Mouse (Mus musculus) ES-Bruce4 (cell line): Measurements from ENCODE around the gene Olfr649. TPM values are rescaled to one million over a fixed set of nuclear protein-coding genes. Genes with fewer than 3 reads are reported as not detected.

Source experiments
- H3K27ac ChIP-seq: 2 replicates; pipeline ENCODE4 v1.5.1; 2012; ENCODE audit warnings: low read length, inconsistent platforms; ENCODE audit not compliant: insufficient read depth
- H3K27me3 ChIP-seq: 2 replicates; pipeline ENCODE4 v1.6.1; 2012; ENCODE audit warnings: mild to moderate bottlenecking, low read length, inconsistent platforms; ENCODE audit not compliant: control insufficient read depth, poor library complexity, insufficient read depth, severe bottlenecking
- H3K36me3 ChIP-seq: 2 replicates; pipeline ENCODE4 v1.6.1; 2012; ENCODE audit warnings: inconsistent platforms, mild to moderate bottlenecking, low read length, moderate library complexity; ENCODE audit not compliant: control insufficient read depth, poor library complexity, insufficient read depth, severe bottlenecking
- H3K4me1 ChIP-seq: one replicate; pipeline ENCODE4 v1.8.1; 2011; ENCODE audit warnings: low read length; ENCODE audit not compliant: control insufficient read depth, insufficient read depth
- H3K4me3 ChIP-seq: 2 replicates; pipeline ENCODE4 v1.5.1; 2011; ENCODE audit warnings: low read depth, mild to moderate bottlenecking, low read length
- H3K9ac ChIP-seq: 2 replicates; pipeline ENCODE4 v1.6.1; 2012; ENCODE audit warnings: low read depth, mild to moderate bottlenecking, inconsistent platforms; ENCODE audit not compliant: poor library complexity, severe bottlenecking
- H3K9me3 ChIP-seq: replicated peaks from 2 replicates; pipeline ENCODE4 v1.6.1; 2012; ENCODE audit warnings: mild to moderate bottlenecking, low read length, inconsistent platforms; ENCODE audit not compliant: control insufficient read depth, poor library complexity, insufficient read depth, severe bottlenecking
- CTCF ChIP-seq: IDR thresholded peaks from one replicate; pipeline ENCODE4 v1.8.1; 2011; ENCODE audit warnings: low read depth, low read length
- EP300 ChIP-seq: IDR thresholded peaks from 2 replicates; pipeline ENCODE4 v1.6.1; 2011; ENCODE audit warnings: low read depth, low read length; ENCODE audit not compliant: insufficient read depth
- POLR2A ChIP-seq: IDR thresholded peaks from one replicate; pipeline ENCODE4 v1.8.1; 2011; ENCODE audit warnings: low read length; ENCODE audit not compliant: insufficient read depth
- polyA plus RNA-seq: library from polyadenylated mRNA; stranded (reverse); fragments of >200 nt; gene quantifications from 2 replicates; pipeline ENCODE4 v1.2.4, GENCODE M21; 2011; ENCODE audit warnings: low read depth; ENCODE audit not compliant: missing spikeins, insufficient read depth, insufficient read length

Gene Olfr649
- polyA plus RNA-seq, 1 experiment = not detected

- Histone ChIP-seq H3K4me1 (no peaks in the 10 kb centered on the region), H3K4me3 (no peak within 1 kb of the TSS), H3K36me3 (no peaks in the 10 kb centered on the region), H3K9ac (no peak within 1 kb of the TSS), H3K27ac (no peak within 1 kb of the TSS), H3K27me3 (no peaks in the 10 kb centered on the region), H3K9me3 (no peaks in the 10 kb centered on the region; the same call in 1 of the 2 replicates)
- TF ChIP-seq EP300 = no peak
- TF ChIP-seq POLR2A = no peak
- TF ChIP-seq CTCF = no peak
Observed at GRCm38 (mm10) chr7:104183292-104183691, 12.5 kb downstream of the Olfr649 start, which contains the start of gene Olfr648. Olfr648 (minus strand) TSS chr7:104183392.

DNA sequence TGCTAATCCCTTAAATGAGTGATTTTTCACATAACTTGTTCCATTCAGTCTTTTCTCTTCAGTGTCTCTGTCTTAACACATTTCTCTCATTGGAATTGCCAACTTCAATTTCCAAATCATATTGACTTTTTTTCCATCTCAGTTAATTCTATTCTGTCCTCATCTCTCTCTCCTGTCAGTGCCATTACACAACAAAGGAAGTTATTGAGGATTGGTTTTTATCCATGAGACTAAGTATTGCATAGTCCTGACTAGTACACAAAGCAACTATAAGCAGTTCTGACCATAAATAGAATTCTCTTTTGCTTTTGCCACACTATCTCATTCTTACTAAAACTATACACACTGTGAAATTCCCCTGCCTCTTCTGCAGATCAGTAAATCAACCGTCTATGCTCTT lies 16.7 kb downstream of the Olfr649 start:
- TF ChIP-seq CTCF (no peak), POLR2A (no peak), EP300 (no peak)

GRCm38 (mm10) chr7:104178422-104179054 lies 17.2 kb downstream of the Olfr649 start:
- no peaks in the 10 kb centered on the region; the same call in 1 of the 2 replicates for H3K9me3 ChIP-seq
- no peak overlapping the region for H3K27ac ChIP-seq
- H3K27me3 ChIP-seq = no peaks in the 10 kb centered on the region
- no peak for TF ChIP-seq EP300
- no peak for TF ChIP-seq CTCF
- TF ChIP-seq POLR2A = no peak
- no peaks in the 10 kb centered on the region for H3K4me1 ChIP-seq
- H3K36me3 ChIP-seq = no peaks in the 10 kb centered on the region
- H3K4me3 ChIP-seq = no peak overlapping the region
- no peak overlapping the region for H3K9ac ChIP-seq

More for the DNA sequence above, 16.7 kb downstream of the Olfr649 start:
- H3K36me3 ChIP-seq = no peaks in the 10 kb centered on the region
- H3K27ac ChIP-seq = no peak overlapping the region
- no peaks in the 10 kb centered on the region; the same call in 1 of the 2 replicates for H3K9me3 ChIP-seq
- no peak overlapping the region for H3K9ac ChIP-seq
- no peaks in the 10 kb centered on the region for H3K4me1 ChIP-seq
- H3K27me3 ChIP-seq = no peaks in the 10 kb centered on the region
- no peak overlapping the region for H3K4me3 ChIP-seq

GRCm38 (mm10) chr7:104175085-104175484 lies 20.7 kb downstream of the Olfr649 start:
- H3K27me3 ChIP-seq = no peaks in the 10 kb centered on the region
- H3K9me3 ChIP-seq = no peaks in the 10 kb centered on the region
- no peak overlapping the region for H3K27ac ChIP-seq
- no peaks in the 10 kb centered on the region for H3K36me3 ChIP-seq
- no peak for TF ChIP-seq EP300
- TF ChIP-seq POLR2A = no peak
- no peak for TF ChIP-seq CTCF
- H3K4me1 ChIP-seq = no peaks in the 10 kb centered on the region
- no peak overlapping the region for H3K9ac ChIP-seq
- H3K4me3 ChIP-seq = no peak overlapping the region

- H3K36me3 ChIP-seq = no peaks in the 10 kb centered on the region
- H3K27me3 ChIP-seq = no peaks in the 10 kb centered on the region
- H3K9me3 ChIP-seq = no peaks in the 10 kb centered on the region
- no peak overlapping the region for H3K4me3 ChIP-seq
- no peaks in the 10 kb centered on the region for H3K4me1 ChIP-seq
- TF ChIP-seq POLR2A (no peak), CTCF (no peak), EP300 (no peak)
- no peak overlapping the region for H3K27ac ChIP-seq
- no peak overlapping the region for H3K9ac ChIP-seq
Observed at GRCm38 (mm10) chr7:104169634-104170204, 26.1 kb downstream of the Olfr649 start.

- Histone ChIP-seq H3K36me3 (no peaks in the 10 kb centered on the region), H3K27me3 (no peaks in the 10 kb centered on the region), H3K9me3 (no peaks in the 10 kb centered on the region), H3K9ac (no peak overlapping the region), H3K27ac (no peak overlapping the region), H3K4me1 (no peaks in the 10 kb centered on the region), H3K4me3 (no peak overlapping the region)
- TF ChIP-seq CTCF (no peak), POLR2A (no peak), EP300 (no peak)
Observed at GRCm38 (mm10) chr7:104167105-104167504, 28.7 kb downstream of the Olfr649 start.
